Mouse (Mus musculus) layer of hippocampus, adult 2 months (tissue): ENCODE results near the gene Gm13287. TPM values are rescaled to one million over a fixed set of nuclear protein-coding genes. Genes with fewer than 3 reads are reported as not detected.
"Not testable (repeated sequence)": the region's sequence is repeated elsewhere in the genome, so short reads cannot be mapped to it uniquely, and the experiment has no call there.

ENCODE experiments used
- DNase-seq, 2 experiments: peaks; one replicate each; pipeline ENCODE4 v3.0.0; 2022; ENCODE audit warnings: low spot score in 2 of 2
- H3K27ac ChIP-seq: fragments of 200-600 bp; 2 replicates; pipeline ENCODE4 v1.8.1; 2022
- H3K4me3 ChIP-seq: fragments of 200-600 bp; 2 replicates; pipeline ENCODE4 v1.8.1; 2022; ENCODE audit warnings: mild to moderate bottlenecking
- CTCF ChIP-seq: fragments of 200-600 bp; conservative IDR thresholded peaks from 2 replicates; pipeline ENCODE4 v1.8.1; 2022; ENCODE audit warnings: antibody characterized with exemption, mild to moderate bottlenecking, moderate library complexity
- total RNA-seq, 2 experiments: library from RNA; stranded (reverse); gene quantifications; 2 replicates each; pipeline ENCODE4 v1.2.3; 2021

The Gm13287 gene
- total RNA-seq, 2 experiments from 2014 or later, result not detected

- not testable (repeated sequence) for H3K27ac ChIP-seq, DNase-seq, H3K4me3 ChIP-seq
- TF ChIP-seq CTCF, result peak; percentile 23
Observed at GRCm38 (mm10) chr4:88782335-88782734, 20.7 kb upstream of the Gm13287 start.

- not testable (repeated sequence) for DNase-seq, H3K4me3 ChIP-seq, H3K27ac ChIP-seq
Observed at GRCm38 (mm10) chr4:88785409-88785808, 17.6 kb upstream of the Gm13287 start, which contains the start of gene Gm13276. TSS of gene Gm13276 (plus strand) at chr4:88785709.

GRCm38 (mm10) chr4:88788402-88788801 lies 14.7 kb upstream of the Gm13287 start, which contains the start of gene Gm13277:
TSS of gene Gm13277 (plus strand) at chr4:88788632.
- peak; percentile 58 for TF ChIP-seq CTCF
- DNase-seq, result peak; percentile 58 to 66
- not testable (repeated sequence) for H3K27ac ChIP-seq, H3K4me3 ChIP-seq

GRCm38 (mm10) chr4:88791250-88791649 lies 11.8 kb upstream of the Gm13287 start, which contains the start of gene Gm13278:
TSS of gene Gm13278 (plus strand) at chr4:88791550.
- H3K27ac ChIP-seq, H3K4me3 ChIP-seq, DNase-seq: not testable (repeated sequence)

GRCm38 (mm10) chr4:88793936-88794675 lies 8.9 kb upstream of the Gm13287 start, which contains the start of gene Gm13275:
TSS of gene Gm13275 (plus strand) at chr4:88794487.
- TF ChIP-seq CTCF, result peak; percentile 57
- not testable (repeated sequence) for H3K27ac ChIP-seq
- H3K4me3 ChIP-seq, result peak within 1 kb of the TSS; percentile 14
- peak; percentile 41 to 60 for DNase-seq

- not testable (repeated sequence) for DNase-seq, H3K27ac ChIP-seq, H3K4me3 ChIP-seq
Observed at GRCm38 (mm10) chr4:88797097-88797496, 6.0 kb upstream of the Gm13287 start, which contains the start of gene Gm13279. TSS of gene Gm13279 (plus strand) at chr4:88797397.

- not testable (repeated sequence) for H3K4me3 ChIP-seq, DNase-seq, H3K27ac ChIP-seq
Observed at GRCm38 (mm10) chr4:88799365-88799764, 3.7 kb upstream of the Gm13287 start, which contains the start of gene Gm13285. TSS of gene Gm13285 (plus strand) at chr4:88799665.

- not testable (repeated sequence) for H3K27ac ChIP-seq, H3K4me3 ChIP-seq, DNase-seq
Observed at GRCm38 (mm10) chr4:88805231-88805630, 2.2 kb downstream of the Gm13287 start, which contains the start of gene Gm13288. TSS of gene Gm13288 (plus strand) at chr4:88805531.

GRCm38 (mm10) chr4:88805761-88806160 lies 2.7 kb downstream of the Gm13287 start:
- not testable (repeated sequence) for H3K27ac ChIP-seq, DNase-seq, H3K4me3 ChIP-seq
- TF ChIP-seq CTCF, result peak; percentile 21

GRCm38 (mm10) chr4:88815928-88816327 lies 12.9 kb downstream of the Gm13287 start, which contains the start of gene Ifna7:
TSS of gene Ifna7 (plus strand) at chr4:88816228.
- no peak for TF ChIP-seq CTCF
- no peak for DNase-seq
- no peak within 1 kb of the TSS for H3K27ac ChIP-seq
- H3K4me3 ChIP-seq, result no peak within 1 kb of the TSS

GRCm38 (mm10) chr4:88819659-88820058 lies 16.6 kb downstream of the Gm13287 start, which contains the start of gene Ifna11:
TSS of gene Ifna11 (plus strand) at chr4:88819959.
- Histone ChIP-seq H3K4me3 (no peak within 1 kb of the TSS), H3K27ac (no peak within 1 kb of the TSS)
- TF ChIP-seq CTCF, result no peak
- no peak for DNase-seq

- peak; percentile 82 for TF ChIP-seq CTCF
- DNase-seq, result peak in 1 of 2 experiments; percentile 21
- no peak overlapping the region for H3K4me3 ChIP-seq
- H3K27ac ChIP-seq, result no peak overlapping the region
Observed at GRCm38 (mm10) chr4:88822995-88823394, 19.9 kb downstream of the Gm13287 start.

GRCm38 (mm10) chr4:88827116-88827515 lies 24.1 kb downstream of the Gm13287 start, which contains the start of gene Ifna6:
TSS of gene Ifna6 (plus strand) at chr4:88827416.
- H3K4me3 ChIP-seq, DNase-seq, H3K27ac ChIP-seq: not testable (repeated sequence)

GRCm38 (mm10) chr4:88830523-88830922 lies 27.5 kb downstream of the Gm13287 start:
- Histone ChIP-seq H3K4me3 (no peak overlapping the region), H3K27ac (no peak overlapping the region)
- peak in 1 of 2 experiments; percentile 49 for DNase-seq
- peak; percentile 86 for TF ChIP-seq CTCF

- DNase-seq, result not testable (repeated sequence)
Observed at GRCm38 (mm10) chr4:88835225-88835624, 32.2 kb downstream of the Gm13287 start, which contains the start of gene Ifna5. TSS of gene Ifna5 (plus strand) at chr4:88835525.

More at GRCm38 (mm10) chr4:88835225-88835624, 32.2 kb downstream of the Gm13287 start, which contains the start of gene Ifna5:
- not testable (repeated sequence) for H3K4me3 ChIP-seq, H3K27ac ChIP-seq
